ENCODE assay signal across 8 mouse cellular contexts in genomic region chr5:21144506-21145169, GRCm38 (mm10). TPM values are rescaled to one million over a fixed set of nuclear protein-coding genes. Genes with fewer than 3 reads are reported as not detected.
DNase-seq lines count a peak whose midpoint lies in the region; ATAC-seq and TF ChIP-seq lines count a peak whose summit lies in the region.

No protein-coding gene starts in this region.

- TF ChIP-seq EP300 in lung, postnatal 0 days (IDR thresholded peaks at IDR 0.05): no peak

- H3K27ac ChIP-seq in lung, postnatal 0 days (ENCODE audit: low read length): peak overlapping the region; percentile 20; the same call in 1 of the 2 replicates
- H3K27ac ChIP-seq in forebrain, embryonic 10.5 days: no peak overlapping the region

- TF ChIP-seq CTCF in C2C12 (IDR thresholded peaks at IDR 0.05; ENCODE audit: control insufficient read depth, insufficient read depth, insufficient read length): no peak
- TF ChIP-seq CTCF in lung, postnatal 0 days (IDR thresholded peaks at IDR 0.05): no peak

- 23% methylated on average over 8 of the region's 8 CpGs for WGBS in lung, postnatal 0 days
- WGBS in forebrain, embryonic 10.5 days: 66% methylated on average over 8 of the region's 8 CpGs

- no peak overlapping the region for H3K4me3 ChIP-seq in C2C12 (ENCODE audit: insufficient read depth, poor library complexity, severe bottlenecking)
- H3K4me3 ChIP-seq in lung, postnatal 0 days (ENCODE audit: low read depth, low read length): no peak overlapping the region
- H3K4me3 ChIP-seq in forebrain, embryonic 10.5 days: no peak overlapping the region

- ATAC-seq in lung, postnatal 0 days: peak; percentile 94

- H3K79me3 ChIP-seq in C2C12 (ENCODE audit: low read depth): no peaks in the 10 kb centered on the region

- no peaks in the 10 kb centered on the region for H3K27me3 ChIP-seq in C2C12 (ENCODE audit: control insufficient read depth, insufficient read depth, insufficient read length)
- no peaks in the 10 kb centered on the region for H3K27me3 ChIP-seq in lung, postnatal 0 days (replicated peaks; ENCODE audit: insufficient read depth, low read length)
- no peaks in the 10 kb centered on the region for H3K27me3 ChIP-seq in forebrain, embryonic 10.5 days (ENCODE audit: poor library complexity, severe bottlenecking)

- no peaks in the 10 kb centered on the region for H3K79me2 ChIP-seq in C2C12 (ENCODE audit: control insufficient read depth, insufficient read depth)

- H3K9ac ChIP-seq in lung, postnatal 0 days (replicated peaks; ENCODE audit: low read depth): no peak overlapping the region

- H3K4me1 ChIP-seq in lung, postnatal 0 days (ENCODE audit: insufficient read depth, low read depth, low read length): peaks cover 6% of the 10 kb centered on the region; the same call in 1 of the 2 replicates
- H3K4me1 ChIP-seq in forebrain, embryonic 10.5 days: peaks cover 5% of the 10 kb centered on the region

- no peaks in the 10 kb centered on the region for H3K36me3 ChIP-seq in C2C12 (ENCODE audit: control insufficient read depth, insufficient read depth)
- H3K36me3 ChIP-seq in lung, postnatal 0 days (ENCODE audit: insufficient read depth, low read length): no peaks in the 10 kb centered on the region
- H3K36me3 ChIP-seq in forebrain, embryonic 10.5 days (replicated peaks): no peaks in the 10 kb centered on the region

- DNase-seq in adrenal gland, postnatal 25 days: peak; percentile 67
- DNase-seq in heart, adult 18-20 months: peak; percentile 67 to 88
- DNase-seq in kidney, adult 8-10 months: peak; percentile 30 to 39
- peak; percentile 85 for DNase-seq in lung, postnatal 0 days (ENCODE audit: low spot score)
- no peak for DNase-seq in ovary, postnatal 14 days (ENCODE audit: low spot score)
- DNase-seq in ovary, postnatal 10 days (ENCODE audit: low spot score): no peak
- DNase-seq in forebrain, embryonic 10.5 days (ENCODE audit: extremely low spot score, low spot score): no peak

- H3ac ChIP-seq in C2C12 (ENCODE audit: control insufficient read depth, insufficient read length, low read depth): no peak overlapping the region

- no peak overlapping the region for H3K4me2 ChIP-seq in lung, postnatal 0 days (replicated peaks; ENCODE audit: low read depth, low read length)

- no peaks in the 10 kb centered on the region for H3K9me3 ChIP-seq in lung, postnatal 0 days (ENCODE audit: low read length)
- H3K9me3 ChIP-seq in forebrain, embryonic 10.5 days: no peaks in the 10 kb centered on the region

TF ChIP-seq in C2C12, 6 proteins besides CTCF, POLR2A, EP300 and RAD21:
- TF ChIP-seq CEBPB (IDR thresholded peaks at IDR 0.05; ENCODE audit: low read depth) (peak; percentile 70), USF1 (IDR thresholded peaks at IDR 0.05; ENCODE audit: low read depth) (peak; percentile 65), MYOG (IDR thresholded peaks at IDR 0.05; ENCODE audit: control insufficient read depth, extremely low read depth, insufficient read length) (no peak), FOSL1 (IDR thresholded peaks at IDR 0.05; ENCODE audit: insufficient read depth, low read length, poor library complexity, severe bottlenecking) (peak; percentile 43), MYOD1 (IDR thresholded peaks at IDR 0.05; ENCODE audit: control insufficient read depth, insufficient read length, low read depth) (peak; percentile 100), MAX (IDR thresholded peaks at IDR 0.05) (peak; percentile 89)

RNA-seq across cellular contexts. Expression of gene Gsap, which starts 41.4 kb away (rescaled TPM):
- 4.5 TPM for polyA plus RNA-seq in C2C12 (2012; fragmentation: generic; extraction: Trizol)
- 3.6 and 6.7 TPM in 2 replicates for total RNA-seq in adrenal gland, postnatal 25 days (2021)
- 1 to 10 TPM; 3.6 to 4.0 TPM for total RNA-seq in heart, adult 18-20 months (2021)
- 44.6 and 44.9 TPM in 2 replicates for polyA plus RNA-seq in lung, postnatal 0 days (2015; fragmentation: Nextera tagmentation; extraction: Ambion mirVana)
- polyA plus RNA-seq in forebrain, embryonic 10.5 days (2016; fragmentation: Nextera tagmentation; extraction: Ambion mirVana): 0.98 and 1.0 TPM in 2 replicates

Comparison
In these comparisons a context has a peak if more than half of its experiments do, and no peak if none do; other contexts are left out.
1. DNase-seq: peak in adrenal gland, postnatal 25 days (single experiment), heart, adult 18-20 months (2 of 2), kidney, adult 8-10 months (2 of 2) and lung, postnatal 0 days (single experiment); none in ovary, postnatal 14 days (single experiment), ovary, postnatal 10 days (single experiment) and forebrain, embryonic 10.5 days (single experiment).